Mouse (Mus musculus): Measurements from ENCODE around the gene Gm3072.
"Not testable (repeated sequence)": the region's sequence is repeated elsewhere in the genome, so short reads cannot be mapped to it uniquely, and the experiment has no call there.

Gm3072 gene

DNA sequence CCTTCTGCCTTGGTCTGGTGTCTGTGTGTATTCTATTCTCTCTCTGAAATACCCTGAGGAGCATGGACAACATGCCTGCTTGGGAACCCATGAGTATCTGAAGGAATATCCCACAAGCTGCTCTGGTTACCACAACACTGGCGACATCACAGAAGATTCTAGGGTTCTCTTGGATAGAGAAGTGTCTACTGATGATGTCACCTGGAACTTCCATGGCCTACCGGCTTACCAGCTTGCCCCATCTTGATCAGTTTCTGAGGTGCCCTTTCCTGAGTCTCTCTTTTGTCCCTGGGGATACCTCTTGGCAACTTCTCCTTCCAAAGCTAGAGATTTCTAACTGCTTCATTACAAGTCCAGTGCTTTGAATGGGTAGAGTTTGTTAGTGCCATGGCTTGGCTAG, at the start of gene Gm3072:
Gene Gm3072 (minus strand): TSS at position 101 of the 400 bp plus-strand sequence.
- not testable (repeated sequence) for DNase-seq

DNA sequence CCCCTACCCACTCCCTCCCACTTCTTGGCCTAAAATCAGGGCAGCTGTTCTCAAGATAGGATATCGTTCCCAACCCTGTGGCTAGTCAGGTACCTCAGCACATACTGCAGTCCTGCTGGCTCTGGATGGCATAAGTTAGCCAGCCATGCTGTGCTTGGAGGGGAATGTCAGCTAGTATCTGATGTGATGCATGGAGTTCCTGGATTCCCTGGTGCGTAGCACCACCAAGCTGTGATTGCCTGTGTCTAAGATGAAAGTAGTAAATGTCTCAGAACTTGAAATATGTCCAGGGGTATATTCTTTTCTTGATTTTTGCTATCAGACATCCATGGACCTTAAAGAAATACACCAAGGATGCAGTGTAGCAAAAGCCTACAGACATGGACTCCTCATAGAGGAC, 23.8 kb upstream of the Gm3072 start:
- peak; percentile 5 for DNase-seq

DNA sequence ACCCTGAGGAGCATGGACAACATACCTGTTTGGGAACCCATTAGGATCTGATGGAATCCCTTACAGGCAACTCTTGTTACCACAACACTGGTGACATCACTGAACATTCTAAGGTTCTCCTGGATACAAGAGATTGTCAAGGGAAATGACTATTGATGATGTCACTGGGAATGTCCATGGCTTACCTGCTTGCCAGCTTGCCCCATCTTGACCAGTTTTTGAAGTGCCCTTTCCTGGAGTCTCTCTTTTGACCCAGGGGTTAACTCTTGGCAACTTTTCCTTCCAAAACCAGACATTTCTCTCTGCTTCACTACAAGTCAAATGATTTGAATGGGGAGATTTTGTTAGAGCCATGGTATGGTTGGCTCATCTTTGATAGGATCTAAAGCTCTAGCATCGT, 22.0 kb upstream of the Gm3072 start, which contains the start of gene Gm3676:
Gene Gm3676 (minus strand): TSS at position 101 of the 400 bp plus-strand sequence.
- DNase-seq, result not testable (repeated sequence)

DNA sequence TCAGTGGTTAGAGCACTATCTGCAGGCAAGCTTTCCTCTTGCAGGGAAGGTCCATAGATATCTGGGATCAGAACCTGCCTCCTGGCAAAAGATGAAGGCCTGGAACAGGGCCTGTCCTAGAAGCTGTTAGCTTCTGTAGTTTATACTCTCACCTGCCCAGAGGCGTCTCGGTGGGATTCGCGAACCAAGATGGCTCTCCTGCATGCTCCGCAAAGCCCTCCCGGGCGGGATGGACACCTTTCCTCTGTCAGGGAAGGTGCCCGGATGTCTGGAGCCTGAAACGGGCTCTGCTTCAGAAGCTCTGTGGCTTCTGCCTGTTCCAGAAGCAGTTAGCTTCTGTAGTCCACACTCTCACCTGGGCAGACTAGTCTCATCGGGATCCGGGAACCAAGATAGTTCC, 5.7 kb upstream of the Gm3072 start:
- DNase-seq, result not testable (repeated sequence)

GRCm38 (mm10) chr14:41622535-41622934, 1.9 kb downstream of the Gm3072 start:
- not testable (repeated sequence) for DNase-seq

DNA sequence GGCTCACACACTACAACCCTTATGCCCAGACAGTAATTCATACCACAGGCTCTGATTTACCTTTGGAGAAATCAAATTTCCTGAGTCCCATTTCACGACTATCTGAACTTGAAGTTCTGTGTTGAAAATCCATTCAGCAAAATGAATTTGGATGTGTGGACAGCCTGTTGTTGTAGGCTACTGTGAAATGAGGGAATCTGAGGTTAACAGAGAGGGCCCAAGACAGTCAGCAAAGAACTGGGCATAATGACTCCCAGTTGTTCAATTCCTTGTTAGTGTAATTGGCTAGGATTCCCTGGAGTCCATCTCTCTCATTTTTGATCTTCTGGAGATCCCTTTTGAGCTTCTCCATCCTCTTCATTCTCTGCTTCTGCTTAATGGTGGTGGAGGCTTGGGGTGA, 13.7 kb downstream of the Gm3072 start:
- DNase-seq, result not testable (repeated sequence)

- not testable (repeated sequence) for DNase-seq
Observed at GRCm38 (mm10) chr14:41600935-41601334, 23.5 kb downstream of the Gm3072 start.

DNA sequence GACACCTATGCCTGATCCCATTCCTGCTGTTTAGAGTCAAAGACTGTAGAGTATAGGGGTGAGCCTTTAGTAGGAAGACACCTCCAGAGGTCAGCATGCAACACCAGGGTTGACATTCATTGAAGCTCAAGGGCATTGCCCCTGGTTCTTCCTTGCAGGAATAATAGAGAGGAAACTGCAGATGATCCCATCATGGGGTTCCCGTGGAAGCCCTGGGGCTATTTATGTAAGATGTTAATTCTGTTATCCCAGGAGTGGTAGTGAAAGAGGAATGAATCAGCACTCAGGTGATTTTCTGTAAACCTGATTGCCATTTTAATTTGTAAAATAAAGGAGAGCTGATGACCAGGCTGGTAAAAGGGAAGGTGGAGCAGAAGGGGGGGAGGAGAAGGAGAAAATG, 38.1 kb downstream of the Gm3072 start:
- not testable (repeated sequence) for DNase-seq

DNA sequence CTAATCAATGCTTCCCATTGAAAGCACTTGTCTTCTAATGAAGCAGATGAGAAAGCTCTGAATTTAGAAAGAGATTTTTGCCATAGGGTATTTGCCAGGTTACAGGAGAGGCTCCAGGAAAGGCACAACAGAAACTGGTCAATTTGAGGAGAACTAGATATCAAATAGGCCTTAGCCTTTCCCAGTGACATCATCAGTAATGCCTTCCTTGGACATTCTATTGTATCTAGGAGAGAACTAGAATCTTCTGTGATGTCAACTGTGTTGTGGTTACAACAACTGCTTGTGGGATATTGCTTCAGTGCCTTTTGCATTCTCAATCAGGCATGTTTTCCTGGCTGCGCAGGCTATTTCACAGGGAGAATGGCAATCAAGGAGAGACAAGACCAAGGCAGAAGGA, 51.5 kb downstream of the Gm3072 start, which contains the start of gene 1700049E17Rik2:
Gene 1700049E17Rik2 (plus strand): TSS at position 301 of the 400 bp plus-strand sequence.
- DNase-seq, result not testable (repeated sequence)
